Comparison of ENCODE assay signal across 15 mouse cellular contexts in the genomic region with DNA sequence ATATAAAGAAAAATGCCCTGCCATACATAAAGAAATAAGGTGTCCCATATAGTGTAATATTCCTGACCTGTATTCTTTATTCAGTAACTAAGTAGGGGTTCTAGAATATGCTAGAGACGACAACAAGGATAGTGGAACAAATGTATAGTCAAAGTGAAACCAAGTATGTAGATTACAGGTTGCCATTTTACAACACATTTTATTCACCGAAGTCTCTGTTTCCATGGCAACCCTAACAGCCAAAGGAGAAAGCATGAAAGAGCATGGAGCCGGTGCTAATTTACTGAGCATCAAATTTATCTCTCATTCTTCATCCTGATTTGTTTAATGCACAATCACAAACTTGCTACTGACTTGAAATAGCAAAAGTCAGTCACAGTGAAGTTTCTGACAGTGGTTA. TPM values are rescaled to one million over a fixed set of nuclear protein-coding genes. Genes with fewer than 3 reads are reported as not detected.
A peak's percentile ranks its signal among the peaks of the same experiment; 100 is the strongest.
DNase-seq lines count a peak whose midpoint lies in the region; ATAC-seq and TF ChIP-seq lines count a peak whose summit lies in the region.
"Had no signal": no experiment of that assay in that cellular context is flagged by ENCODE, and none has a peak within 500 bp of the region (broad histone marks: within the 10 kb centered on the region; RNA-seq: fewer than 3 reads in every experiment).

No protein-coding gene starts in this region.

- intact Hi-C loops in left cerebral cortex, postnatal 25 days (cut with DNase I): no loop called here
- intact Hi-C loops in left cerebral cortex, postnatal 36 days (cut with DNase I): no loop called here

- H3K4me3 ChIP-seq in forebrain, embryonic 14.5 days (ENCODE audit: low read depth, low read length): no peak overlapping the region
- no peak overlapping the region for H3K4me3 ChIP-seq in forebrain, embryonic 12.5 days (replicated peaks)
- H3K4me3 ChIP-seq in liver, postnatal 0 days (ENCODE audit: low read depth, low read length): no peak overlapping the region
- H3K4me3 ChIP-seq: embryonic facial prominence, embryonic 15.5 days; heart, adult 2 months; layer of hippocampus, adult 2 months; liver, embryonic 15.5 days had no signal

- H3K27me3 ChIP-seq in forebrain, embryonic 14.5 days (replicated peaks; ENCODE audit: control insufficient read depth, insufficient read depth, low read length): no peaks in the 10 kb centered on the region
- H3K27me3 ChIP-seq in forebrain, embryonic 12.5 days: no peaks in the 10 kb centered on the region
- no peaks in the 10 kb centered on the region for H3K27me3 ChIP-seq in liver, postnatal 0 days (ENCODE audit: insufficient read depth, low read length)
- H3K27me3 ChIP-seq: embryonic facial prominence, embryonic 15.5 days; liver, embryonic 15.5 days had no signal

- peak; percentile 73 for DNase-seq in forebrain, embryonic 14.5 days (ENCODE audit: low spot score)
- DNase-seq in left cerebral cortex, postnatal 25 days (ENCODE audit: low spot score in 2 of 2): peak; percentile 7 to 15
- DNase-seq in left cerebral cortex, postnatal 36 days (ENCODE audit: low spot score in 2 of 2): no peak
- peak; percentile 86 for DNase-seq in induced T-regulatory cell, adult 2 months (ENCODE audit: low read depth)
- DNase-seq in adrenal gland, postnatal 25 days: no peak
- no peak for DNase-seq in liver, postnatal 0 days
- DNase-seq: cerebellum, adult 9-11 months; heart, adult 2 months; kidney, adult 9 months had no signal

- no peaks in the 10 kb centered on the region for H3K9me3 ChIP-seq in forebrain, embryonic 14.5 days (replicated peaks; ENCODE audit: control insufficient read depth, low read length)
- no peaks in the 10 kb centered on the region for H3K9me3 ChIP-seq in forebrain, embryonic 12.5 days
- H3K9me3 ChIP-seq in liver, postnatal 0 days (ENCODE audit: low read length): no peaks in the 10 kb centered on the region
- H3K9me3 ChIP-seq: embryonic facial prominence, embryonic 15.5 days; liver, embryonic 15.5 days had no signal

- no peak for ATAC-seq in forebrain, embryonic 14.5 days
- ATAC-seq in forebrain, embryonic 12.5 days (ENCODE audit: low FRiP score): no peak
- peak; percentile 89 for ATAC-seq in CD4-positive, CD25-positive, alpha-beta regulatory T cell, adult 4 months
- no peak for ATAC-seq in liver, postnatal 0 days

- no peak overlapping the region for H3K9ac ChIP-seq in forebrain, embryonic 14.5 days (ENCODE audit: low read length)
- no peak overlapping the region for H3K9ac ChIP-seq in forebrain, embryonic 12.5 days
- H3K9ac ChIP-seq in liver, postnatal 0 days (replicated peaks): no peak overlapping the region
- H3K9ac ChIP-seq: embryonic facial prominence, embryonic 15.5 days; liver, embryonic 15.5 days had no signal

- H3K27ac ChIP-seq in forebrain, embryonic 14.5 days (ENCODE audit: low read depth, low read length): no peak overlapping the region
- no peak overlapping the region for H3K27ac ChIP-seq in forebrain, embryonic 12.5 days
- no peak overlapping the region for H3K27ac ChIP-seq in liver, postnatal 0 days (ENCODE audit: low read depth)
- H3K27ac ChIP-seq: embryonic facial prominence, embryonic 15.5 days; heart, adult 2 months; layer of hippocampus, adult 2 months; liver, embryonic 15.5 days; macrophage had no signal

- H3K36me3 ChIP-seq in forebrain, embryonic 14.5 days (ENCODE audit: control insufficient read depth, insufficient read depth, low read length): no peaks in the 10 kb centered on the region
- H3K36me3 ChIP-seq in forebrain, embryonic 12.5 days (replicated peaks): no peaks in the 10 kb centered on the region
- H3K36me3 ChIP-seq in liver, postnatal 0 days (replicated peaks; ENCODE audit: insufficient read depth, low read length): peaks cover 7% of the 10 kb centered on the region; the same call in 1 of the 2 replicates
- H3K36me3 ChIP-seq: embryonic facial prominence, embryonic 15.5 days had no signal

- WGBS in forebrain, embryonic 14.5 days: 30% methylated on average over 3 of the region's 3 CpGs
- 51% methylated on average over 3 of the region's 3 CpGs for WGBS in forebrain, embryonic 12.5 days
- WGBS in liver, postnatal 0 days (ENCODE audit: insufficient replicate concordance): 81% methylated on average over 3 of the region's 3 CpGs

- TF ChIP-seq CTCF in liver, postnatal 0 days (IDR thresholded peaks at IDR 0.05; ENCODE audit: low read depth): no peak

- H3K4me2 ChIP-seq in forebrain, embryonic 14.5 days (ENCODE audit: low read length): no peak overlapping the region
- no peak overlapping the region for H3K4me2 ChIP-seq in forebrain, embryonic 12.5 days
- no peak overlapping the region for H3K4me2 ChIP-seq in liver, postnatal 0 days (ENCODE audit: low read depth, low read length)
- H3K4me2 ChIP-seq: embryonic facial prominence, embryonic 15.5 days; liver, embryonic 15.5 days had no signal

- H3K4me1 ChIP-seq in forebrain, embryonic 14.5 days (ENCODE audit: control insufficient read depth, insufficient read depth, low read length): no peaks in the 10 kb centered on the region
- H3K4me1 ChIP-seq in forebrain, embryonic 12.5 days: no peaks in the 10 kb centered on the region
- no peaks in the 10 kb centered on the region for H3K4me1 ChIP-seq in liver, postnatal 0 days (ENCODE audit: insufficient read depth)
- H3K4me1 ChIP-seq: embryonic facial prominence, embryonic 15.5 days; liver, embryonic 15.5 days had no signal

- TF ChIP-seq EP300 in liver, postnatal 0 days (IDR thresholded peaks at IDR 0.05; ENCODE audit: low read depth): no peak

RNA-seq across cellular contexts. Expression of gene Pdss1, which starts 37.8 kb away (rescaled TPM):
- 21.4 and 25.1 TPM in 2 replicates for polyA plus RNA-seq in forebrain, embryonic 14.5 days (2014; fragmentation: Nextera tagmentation; extraction: Ambion mirVana)
- polyA plus RNA-seq in forebrain, embryonic 12.5 days (2016; fragmentation: Nextera tagmentation; extraction: Ambion mirVana): 25.4 and 26.1 TPM in 2 replicates
- 10 to 100 TPM; 12.8 to 14.5 TPM for total RNA-seq in left cerebral cortex, postnatal 25 days (2021)
- total RNA-seq in left cerebral cortex, postnatal 36 days (2021): 10 to 100 TPM in 1 of 2 experiments, 1 to 10 TPM in 1; 10.0 to 19.8 TPM
- 1 to 10 TPM; 9.4 to 9.5 TPM for polyA plus RNA-seq in CD4-positive, CD25-positive, alpha-beta regulatory T cell, adult 4 months (2017; shearing (Covaris generic))
- total RNA-seq in adrenal gland, postnatal 25 days (2021): 6.7 and 7.5 TPM in 2 replicates
- 10.1 and 11.8 TPM in 2 replicates for polyA plus RNA-seq in liver, postnatal 0 days (2015; fragmentation: Nextera tagmentation; extraction: Ambion mirVana)

Comparison
In these comparisons a context has a peak if more than half of its experiments do, and no peak if none do; other contexts are left out.
1. DNase-seq: peak in forebrain, embryonic 14.5 days (single experiment), left cerebral cortex, postnatal 25 days (2 of 2) and induced T-regulatory cell, adult 2 months (single experiment); none in left cerebral cortex, postnatal 36 days (0 of 2), adrenal gland, postnatal 25 days (single experiment) and liver, postnatal 0 days (single experiment).